Mouse (Mus musculus) right cerebral cortex, adult 2 months (tissue): ENCODE measurements around the gene Frmd4a.

Experiments used
- DNase-seq, 2 experiments: peaks; one replicate each; pipeline ENCODE4 v3.0.0; 2021 to 2022; ENCODE audit warnings: low spot score in 2 of 2

Frmd4a gene

GRCm38 (mm10) chr2:4391091-4391490, 373.6 kb downstream of the Frmd4a start:
- no peak for DNase-seq

- DNase-seq, result peak; percentile 38 to 46
Observed at GRCm38 (mm10) chr2:4391678-4392085, 374.2 kb downstream of the Frmd4a start.

- no peak for DNase-seq
Observed at GRCm38 (mm10) chr2:4393046-4393445, 375.5 kb downstream of the Frmd4a start.

GRCm38 (mm10) chr2:4394641-4395040, 377.1 kb downstream of the Frmd4a start:
- DNase-seq, result no peak

- DNase-seq, result no peak
Observed at GRCm38 (mm10) chr2:4399721-4400120, 382.2 kb downstream of the Frmd4a start.

- DNase-seq, result peak; percentile 33 to 39
Observed at GRCm38 (mm10) chr2:4400771-4401596, 383.5 kb downstream of the Frmd4a start.

- peak; percentile 59 to 61 for DNase-seq
Observed at GRCm38 (mm10) chr2:4401597-4402581, 384.4 kb downstream of the Frmd4a start.

- peak; percentile 24 to 45 for DNase-seq
Observed at GRCm38 (mm10) chr2:4406977-4407376, 389.5 kb downstream of the Frmd4a start.

- DNase-seq, result no peak
Observed at GRCm38 (mm10) chr2:4409810-4410433, 392.4 kb downstream of the Frmd4a start.

GRCm38 (mm10) chr2:4412870-4413595, 395.5 kb downstream of the Frmd4a start:
- DNase-seq, result no peak

- no peak for DNase-seq
Observed at GRCm38 (mm10) chr2:4413596-4414335, 396.2 kb downstream of the Frmd4a start.

GRCm38 (mm10) chr2:4420679-4421312, 403.3 kb downstream of the Frmd4a start:
- no peak for DNase-seq

GRCm38 (mm10) chr2:4421757-4422156, 404.2 kb downstream of the Frmd4a start:
- no peak for DNase-seq

- DNase-seq, result no peak
Observed at GRCm38 (mm10) chr2:4423896-4424295, 406.4 kb downstream of the Frmd4a start.

GRCm38 (mm10) chr2:4428407-4428855, 410.9 kb downstream of the Frmd4a start:
- peak; percentile 22 to 34 for DNase-seq

GRCm38 (mm10) chr2:4433119-4433518, 415.6 kb downstream of the Frmd4a start:
- no peak for DNase-seq

- no peak for DNase-seq
Observed at GRCm38 (mm10) chr2:4435051-4435450, 417.5 kb downstream of the Frmd4a start.

- DNase-seq, result peak; percentile 45 to 56
Observed at GRCm38 (mm10) chr2:4436361-4437231, 419.1 kb downstream of the Frmd4a start.

- DNase-seq, result no peak
Observed at GRCm38 (mm10) chr2:4438739-4439138, 421.2 kb downstream of the Frmd4a start.
